Mouse (Mus musculus) hindbrain, embryonic 10.5 days (tissue): Measurements from ENCODE around the gene Mxi1. TPM values are rescaled to one million over a fixed set of nuclear protein-coding genes. Genes with fewer than 3 reads are reported as not detected.

Experiments used
- DNase-seq: peaks from one replicate; pipeline ENCODE4 v3.0.0-alpha.2; 2017; ENCODE audit warnings: low spot score
- H3K27ac ChIP-seq: fragments of 300-500 bp; sonication (generic); 2 replicates; pipeline ENCODE4 v1.5.1; 2016; ENCODE audit warnings: mild to moderate bottlenecking, moderate library complexity
- H3K27me3 ChIP-seq: fragments of 300-500 bp; sonication (generic); 2 replicates; pipeline ENCODE4 v1.6.1; 2016; ENCODE audit warnings: mild to moderate bottlenecking; ENCODE audit not compliant: poor library complexity, insufficient read depth, severe bottlenecking
- H3K36me3 ChIP-seq: fragments of 300-500 bp; sonication (generic); 2 replicates; pipeline ENCODE4 v1.6.1; 2016; ENCODE audit warnings: mild to moderate bottlenecking, moderate library complexity
- H3K4me1 ChIP-seq: fragments of 300-500 bp; sonication (generic); replicated peaks from 2 replicates; pipeline ENCODE4 v1.6.1; 2016; ENCODE audit warnings: mild to moderate bottlenecking
- H3K4me3 ChIP-seq: fragments of 300-500 bp; sonication (generic); 2 replicates; pipeline ENCODE4 v1.5.1; 2016; ENCODE audit warnings: mild to moderate bottlenecking, moderate library complexity
- H3K9me3 ChIP-seq: fragments of 300-500 bp; sonication (generic); 2 replicates; pipeline ENCODE4 v1.6.1; 2016; ENCODE audit warnings: mild to moderate bottlenecking, moderate library complexity
- WGBS: fragments of 180-500 bp; shearing (Covaris S2); methylation state at CpG from one replicate; pipeline ENCODE4 v1.1.7; 2016; 5-methylcytosine and 5-hydroxymethylcytosine counted together
- polyA plus RNA-seq: library from polyadenylated mRNA; unstranded; fragments of >200 nt; fragmentation: Nextera tagmentation; extraction: Ambion mirVana; gene quantifications from 2 replicates; pipeline ENCODE4 v1.2.1, GENCODE M21; 2016

The Mxi1 gene
- polyA plus RNA-seq, 1 experiment from 2014 or later, result 47.9 TPM

DNA sequence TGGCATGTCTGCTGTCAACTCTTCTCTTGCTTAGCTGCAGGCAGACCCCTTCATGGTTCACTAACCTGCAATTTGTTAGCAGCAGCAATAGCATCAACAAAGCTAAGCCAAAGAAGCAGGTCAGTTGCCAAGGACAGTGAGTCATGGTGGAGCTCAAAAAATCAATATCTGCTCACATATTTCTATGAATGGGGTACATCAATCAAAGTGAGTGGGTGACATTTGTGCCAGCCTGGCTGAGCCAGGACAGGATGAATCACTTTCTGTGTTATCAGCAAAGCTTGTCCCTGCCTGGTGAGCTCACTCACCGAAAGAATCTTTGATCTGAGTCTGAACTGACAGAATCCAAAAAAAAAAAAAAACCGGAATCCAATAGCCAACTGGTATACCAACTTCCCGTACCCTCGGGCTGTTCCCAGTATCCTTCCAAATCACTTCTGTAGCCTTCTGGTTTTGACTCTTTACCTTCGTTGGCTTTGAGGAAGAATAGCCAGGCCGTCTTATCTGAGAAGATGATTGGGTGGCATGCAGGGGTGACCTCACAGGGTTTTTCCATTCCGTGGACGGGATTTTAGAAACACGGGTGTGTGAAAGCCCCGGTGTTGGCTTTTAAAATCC, 94.0 kb downstream of the Mxi1 start:
- 87% methylated on average over 10 of the region's 10 CpGs for WGBS
- no peaks in the 10 kb centered on the region; the same call in 1 of the 2 replicates for H3K4me1 ChIP-seq

DNA sequence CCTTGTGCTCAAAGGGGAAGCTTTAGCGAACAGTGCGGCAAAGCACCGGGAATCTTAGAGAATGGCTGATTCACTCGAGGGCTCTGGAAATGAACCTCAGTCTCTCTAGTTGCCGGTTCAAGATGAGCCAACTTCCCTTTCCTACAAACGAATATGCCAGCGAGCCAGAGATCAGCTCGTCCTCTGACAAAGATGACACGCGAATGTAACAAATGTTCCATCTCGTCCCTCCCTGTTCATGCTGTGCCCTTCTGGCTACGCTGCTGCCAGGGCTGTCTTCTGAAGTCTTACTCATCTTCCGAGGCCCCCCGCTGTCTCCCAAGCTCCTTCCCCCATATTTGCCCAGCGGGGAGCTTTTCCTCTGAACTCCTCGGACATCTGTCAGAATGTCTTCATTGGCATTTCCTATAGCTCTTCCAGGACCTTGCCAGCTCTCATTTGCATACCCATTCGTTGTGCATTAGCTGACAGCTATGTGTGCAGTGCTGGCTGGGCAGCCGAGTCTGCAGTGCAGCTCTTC, 94.6 kb downstream of the Mxi1 start:
- 69% methylated on average over 18 of the region's 18 CpGs for WGBS

More for the DNA sequence above, 94.0 kb downstream of the Mxi1 start:
- no peak for DNase-seq
- no peaks in the 10 kb centered on the region for H3K36me3 ChIP-seq
- H3K27ac ChIP-seq, result no peak overlapping the region
- no peaks in the 10 kb centered on the region for H3K27me3 ChIP-seq
- no peaks in the 10 kb centered on the region for H3K9me3 ChIP-seq
- no peak overlapping the region for H3K4me3 ChIP-seq

DNA sequence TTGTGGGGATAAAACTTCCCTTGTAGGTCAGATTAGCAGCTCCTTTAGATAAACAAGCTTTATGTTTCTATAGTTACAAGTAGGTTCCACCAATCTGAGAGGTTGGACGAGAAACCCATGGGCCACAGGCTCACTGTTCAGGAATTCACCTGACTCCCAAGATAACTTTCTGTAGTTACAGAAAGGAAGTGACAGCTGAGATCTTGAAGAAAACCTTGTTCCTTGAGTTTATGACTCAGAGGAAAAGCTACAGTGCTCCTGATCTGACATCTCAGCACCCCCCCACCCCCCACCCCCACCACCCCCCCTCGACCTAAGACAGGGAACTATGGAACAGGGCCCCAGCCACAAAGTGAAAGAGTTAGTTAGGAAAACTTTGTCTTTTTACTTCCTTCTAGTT, 95.5 kb downstream of the Mxi1 start:
- WGBS, result 74% methylated on average over 2 of the region's 2 CpGs
- DNase-seq, result no peak
- peaks cover 12% of the 10 kb centered on the region for H3K4me1 ChIP-seq

More for the DNA sequence above, 94.6 kb downstream of the Mxi1 start:
- Histone ChIP-seq H3K9me3 (no peaks in the 10 kb centered on the region), H3K36me3 (no peaks in the 10 kb centered on the region), H3K4me3 (no peak overlapping the region), H3K27ac (no peak overlapping the region), H3K27me3 (no peaks in the 10 kb centered on the region), H3K4me1 (peaks cover 3% of the 10 kb centered on the region)
- no peak for DNase-seq

DNA sequence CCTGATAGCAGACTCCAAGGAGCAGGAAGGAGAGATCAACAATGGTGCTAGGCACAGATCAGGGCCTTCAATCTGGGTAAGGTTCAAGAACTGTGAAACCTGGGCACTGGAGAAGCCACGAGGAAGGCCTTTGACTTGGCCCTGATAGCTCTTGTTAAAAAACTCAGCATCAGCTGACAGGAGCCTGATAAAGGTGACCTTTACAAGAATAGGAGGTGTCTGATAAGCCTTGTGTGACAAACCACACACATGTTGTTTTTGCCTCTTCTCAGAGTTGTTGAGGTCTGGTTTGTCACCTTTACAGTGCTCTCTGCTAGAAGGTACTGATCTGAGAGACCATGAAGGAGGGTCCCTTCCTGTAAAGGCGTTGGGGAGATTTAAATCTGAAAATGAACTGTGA, 97.0 kb downstream of the Mxi1 start:
- H3K27ac ChIP-seq, result no peak overlapping the region
- 78% methylated on average over 2 of the region's 2 CpGs for WGBS
- no peak overlapping the region for H3K4me3 ChIP-seq
- no peaks in the 10 kb centered on the region for H3K9me3 ChIP-seq
- H3K4me1 ChIP-seq, result peaks cover 28% of the 10 kb centered on the region
- no peak for DNase-seq
- no peaks in the 10 kb centered on the region for H3K27me3 ChIP-seq
- no peaks in the 10 kb centered on the region for H3K36me3 ChIP-seq

More for the DNA sequence above, 95.5 kb downstream of the Mxi1 start:
- H3K27me3 ChIP-seq, result no peaks in the 10 kb centered on the region
- H3K4me3 ChIP-seq, result no peak overlapping the region
- H3K9me3 ChIP-seq, result no peaks in the 10 kb centered on the region
- H3K27ac ChIP-seq, result no peak overlapping the region
- no peaks in the 10 kb centered on the region for H3K36me3 ChIP-seq

DNA sequence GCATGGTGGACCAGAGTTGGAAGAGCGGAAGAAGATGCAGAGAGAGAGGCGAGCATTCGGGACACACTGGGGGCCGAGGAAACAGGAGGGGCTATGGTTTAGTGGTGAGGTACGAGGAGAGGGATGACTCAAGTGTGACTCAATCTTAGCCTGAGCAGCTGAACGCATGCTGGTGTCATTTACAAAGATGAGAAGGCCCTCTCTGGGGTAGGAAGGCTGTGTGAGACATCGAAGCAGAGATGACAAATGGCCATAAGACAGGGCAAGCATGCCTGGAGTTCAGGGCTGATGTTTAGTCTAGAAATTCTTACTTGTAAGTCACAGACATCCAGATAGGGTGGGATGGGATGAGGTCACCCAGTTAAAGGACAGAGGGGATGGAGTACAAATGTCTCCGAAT, 98.1 kb downstream of the Mxi1 start:
- H3K4me1 ChIP-seq, result peaks cover 35% of the 10 kb centered on the region
- no peaks in the 10 kb centered on the region for H3K9me3 ChIP-seq
- no peaks in the 10 kb centered on the region for H3K36me3 ChIP-seq
- 93% methylated on average over 8 of the region's 8 CpGs for WGBS
- no peak for DNase-seq
- H3K4me3 ChIP-seq, result no peak overlapping the region
- no peak overlapping the region for H3K27ac ChIP-seq
- no peaks in the 10 kb centered on the region for H3K27me3 ChIP-seq

DNA sequence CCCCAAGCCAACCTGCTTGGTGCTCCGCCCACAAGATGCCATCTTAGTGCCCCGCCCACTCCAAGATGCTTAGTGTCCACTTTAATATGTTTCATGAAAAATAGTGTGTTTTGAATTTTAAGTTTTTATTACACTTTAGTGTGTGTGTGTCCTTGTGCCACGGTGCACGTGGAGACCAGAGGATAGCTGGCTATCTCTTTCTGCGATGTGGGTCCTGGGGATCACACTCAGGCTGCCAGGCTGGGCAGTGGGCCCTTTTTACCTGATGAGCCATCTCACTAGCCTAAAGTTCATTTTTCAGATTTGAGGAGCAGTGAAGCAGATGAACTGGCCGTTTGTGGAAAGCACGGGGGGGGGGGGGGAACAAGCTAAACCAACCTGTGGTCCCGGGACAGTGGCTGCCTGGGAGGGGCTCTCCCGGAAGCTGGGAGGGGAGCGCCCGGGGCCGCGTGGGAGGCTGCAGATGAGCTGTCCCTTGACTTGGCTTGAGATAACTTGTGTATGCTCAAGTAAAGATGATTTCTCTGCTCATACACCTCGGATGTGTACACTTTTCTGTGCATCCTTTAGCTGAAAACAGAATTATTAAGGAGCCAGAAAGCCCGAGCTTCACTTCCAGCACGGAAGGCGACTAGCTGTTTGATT, 99.5 kb downstream of the Mxi1 start:
- no peaks in the 10 kb centered on the region for H3K27me3 ChIP-seq
- H3K9me3 ChIP-seq, result no peaks in the 10 kb centered on the region
- DNase-seq, result no peak
- H3K27ac ChIP-seq, result peak overlapping the region; percentile 66
- 60% methylated on average over 17 of the region's 17 CpGs for WGBS
- peaks cover 41% of the 10 kb centered on the region for H3K4me1 ChIP-seq
- no peak overlapping the region for H3K4me3 ChIP-seq
- no peaks in the 10 kb centered on the region for H3K36me3 ChIP-seq

DNA sequence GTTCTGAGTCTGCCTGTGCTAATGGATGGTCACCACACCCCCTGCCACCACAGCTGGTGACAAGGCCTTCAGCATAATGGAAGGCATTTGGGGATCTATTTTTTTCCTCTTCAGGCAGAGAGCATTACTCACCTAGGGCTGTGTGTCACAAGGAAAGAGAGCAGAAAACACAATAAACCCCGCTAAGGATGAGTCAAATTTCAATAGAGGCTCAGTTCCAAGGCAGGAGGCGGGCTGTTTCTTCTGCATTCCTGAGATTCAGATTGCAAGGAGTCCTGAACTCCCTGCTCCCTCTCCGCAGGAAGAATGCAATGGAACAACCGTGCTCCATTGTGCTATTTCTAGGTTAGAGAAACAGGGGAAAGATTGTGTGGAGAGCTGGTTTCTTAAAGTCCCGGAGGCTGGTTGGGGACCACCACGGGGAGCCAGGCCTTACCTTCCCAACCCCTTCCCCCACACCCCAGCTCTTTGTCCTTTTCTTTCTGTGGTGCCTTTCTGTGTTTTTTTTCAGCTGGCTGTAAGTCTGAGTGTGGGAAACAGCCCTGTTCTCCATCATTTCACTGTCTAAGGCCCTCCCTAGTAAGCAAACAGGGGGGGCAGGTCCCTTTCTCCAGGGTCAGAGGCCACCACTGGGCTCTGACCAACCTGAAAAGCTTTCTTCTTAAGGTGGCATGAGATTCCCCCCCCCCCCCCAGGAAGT, 102.0 kb downstream of the Mxi1 start:
- H3K36me3 ChIP-seq, result no peaks in the 10 kb centered on the region
- DNase-seq, result peak; percentile 52
- H3K4me1 ChIP-seq, result peaks cover 41% of the 10 kb centered on the region
- 2% methylated on average over 6 of the region's 6 CpGs for WGBS
- peak overlapping the region; percentile 83 for H3K27ac ChIP-seq
- H3K27me3 ChIP-seq, result no peaks in the 10 kb centered on the region
- peak overlapping the region; percentile 22; the same call in 1 of the 2 replicates for H3K4me3 ChIP-seq
- no peaks in the 10 kb centered on the region for H3K9me3 ChIP-seq

DNA sequence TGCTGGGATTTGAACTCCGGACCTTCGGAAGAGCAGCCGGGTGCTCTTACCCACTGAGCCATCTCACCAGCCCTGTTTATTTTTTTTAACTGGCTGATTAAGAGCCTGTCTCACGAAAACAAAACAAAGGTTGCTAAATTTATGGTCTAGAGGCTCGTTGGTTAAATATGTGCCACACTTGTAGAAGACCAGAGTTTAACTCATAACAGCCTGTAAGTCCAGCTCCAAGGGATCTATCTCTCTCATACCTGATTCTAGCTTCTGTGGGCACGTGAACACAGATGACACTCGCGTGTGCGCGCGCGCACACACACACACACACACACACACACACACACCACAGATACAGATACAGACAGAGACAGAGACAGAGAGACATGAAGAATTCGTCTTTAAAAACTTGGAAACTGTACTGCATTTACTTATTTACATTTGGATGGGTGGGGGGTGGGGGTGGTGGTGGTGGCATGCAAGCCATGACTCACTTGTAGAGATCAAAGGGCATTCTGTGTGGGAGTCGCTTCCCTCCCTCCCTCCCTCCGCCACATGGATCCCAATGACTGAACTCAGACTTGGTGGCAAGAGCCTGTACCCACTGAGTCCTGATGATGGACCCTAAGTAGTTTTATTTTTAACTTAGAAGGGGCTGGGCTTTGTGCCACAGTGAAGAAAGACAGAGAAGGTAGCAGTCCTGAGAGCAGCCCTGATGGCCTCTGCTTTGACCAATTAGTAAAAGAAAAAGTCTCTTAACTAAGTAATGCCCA, 103.5 kb downstream of the Mxi1 start:
- WGBS, result 86% methylated on average over 15 of the region's 15 CpGs
- no peak for DNase-seq
- peaks cover 41% of the 10 kb centered on the region for H3K4me1 ChIP-seq
- no peak overlapping the region for H3K4me3 ChIP-seq
- peaks cover 2% of the 10 kb centered on the region; the same call in 1 of the 2 replicates for H3K27me3 ChIP-seq
- H3K9me3 ChIP-seq, result no peaks in the 10 kb centered on the region
- no peaks in the 10 kb centered on the region for H3K36me3 ChIP-seq
- no peak overlapping the region for H3K27ac ChIP-seq

DNA sequence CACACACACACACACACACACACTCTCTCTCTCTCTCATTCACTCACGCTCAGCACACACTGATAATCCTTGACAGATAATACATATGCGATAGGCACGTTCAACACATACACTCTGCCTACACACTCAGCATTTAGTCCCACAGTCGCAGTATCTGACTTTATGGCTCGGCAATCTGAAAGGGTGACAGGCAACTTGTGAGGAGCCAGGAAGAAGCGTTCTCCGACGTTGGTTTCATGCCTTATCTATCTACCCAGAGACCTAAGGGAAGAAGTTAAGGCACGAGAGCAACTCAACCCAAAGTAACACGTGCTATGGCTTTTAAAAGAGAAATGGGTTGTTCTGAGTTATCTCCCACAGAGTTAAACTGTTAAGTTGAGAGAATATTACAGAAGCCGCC, 104.3 kb downstream of the Mxi1 start:
- Histone ChIP-seq H3K4me3 (no peak overlapping the region), H3K4me1 (peaks cover 40% of the 10 kb centered on the region), H3K27ac (no peak overlapping the region), H3K9me3 (no peaks in the 10 kb centered on the region), H3K27me3 (peaks cover 3% of the 10 kb centered on the region; the same call in 1 of the 2 replicates), H3K36me3 (no peaks in the 10 kb centered on the region)
- 91% methylated on average over 11 of the region's 11 CpGs for WGBS
- no peak for DNase-seq

DNA sequence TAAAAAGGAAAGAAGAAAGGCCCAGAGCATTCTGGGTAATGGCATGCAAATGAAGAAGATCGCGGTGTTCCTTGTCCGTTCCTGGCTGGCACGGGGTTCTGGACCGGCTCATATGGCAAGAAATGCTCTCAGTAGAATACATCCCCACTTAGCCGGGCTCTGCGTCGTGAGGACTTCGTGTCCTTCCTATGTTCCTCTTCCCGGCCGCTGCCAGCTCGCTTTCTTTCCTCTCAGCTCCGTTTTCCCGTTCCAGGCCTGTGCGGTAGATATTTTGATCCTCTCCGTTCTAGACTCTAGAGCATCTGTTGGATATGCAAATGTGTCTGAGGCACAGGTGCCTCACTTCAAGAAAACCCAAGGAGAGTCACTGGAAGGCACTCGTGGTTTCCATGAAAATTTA, 104.9 kb downstream of the Mxi1 start:
- WGBS, result 87% methylated on average over 17 of the region's 17 CpGs
- no peak overlapping the region for H3K27ac ChIP-seq
- DNase-seq, result no peak

DNA sequence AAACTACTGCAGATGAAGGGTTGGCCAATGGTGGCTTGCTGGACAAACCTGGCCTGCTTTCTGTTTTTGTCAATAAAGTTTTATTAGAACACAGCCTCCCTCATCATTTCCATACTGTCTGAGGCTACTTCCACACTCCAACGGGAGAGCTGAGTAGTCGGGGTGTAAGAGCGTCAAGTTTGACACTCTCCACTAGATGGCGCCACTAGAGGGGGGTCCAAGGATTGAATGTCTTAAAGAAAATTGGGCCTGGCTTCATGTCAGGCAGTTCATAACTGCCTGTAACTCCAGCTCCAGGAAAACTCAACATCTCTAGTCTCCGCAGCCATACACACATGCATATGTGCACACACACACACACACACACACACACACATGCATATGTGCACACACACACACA, 109.5 kb downstream of the Mxi1 start:
- Histone ChIP-seq H3K36me3 (no peaks in the 10 kb centered on the region), H3K27me3 (peaks cover 22% of the 10 kb centered on the region), H3K4me1 (peaks cover 33% of the 10 kb centered on the region), H3K27ac (no peak overlapping the region), H3K4me3 (no peak overlapping the region), H3K9me3 (no peaks in the 10 kb centered on the region)
- peak; percentile 59 for DNase-seq
- 55% methylated on average over 5 of the region's 5 CpGs for WGBS

More for the DNA sequence above, 104.9 kb downstream of the Mxi1 start:
- Histone ChIP-seq H3K27me3 (peaks cover 3% of the 10 kb centered on the region; the same call in 1 of the 2 replicates), H3K9me3 (no peaks in the 10 kb centered on the region), H3K4me1 (peaks cover 34% of the 10 kb centered on the region), H3K36me3 (no peaks in the 10 kb centered on the region), H3K4me3 (no peak overlapping the region)

DNA sequence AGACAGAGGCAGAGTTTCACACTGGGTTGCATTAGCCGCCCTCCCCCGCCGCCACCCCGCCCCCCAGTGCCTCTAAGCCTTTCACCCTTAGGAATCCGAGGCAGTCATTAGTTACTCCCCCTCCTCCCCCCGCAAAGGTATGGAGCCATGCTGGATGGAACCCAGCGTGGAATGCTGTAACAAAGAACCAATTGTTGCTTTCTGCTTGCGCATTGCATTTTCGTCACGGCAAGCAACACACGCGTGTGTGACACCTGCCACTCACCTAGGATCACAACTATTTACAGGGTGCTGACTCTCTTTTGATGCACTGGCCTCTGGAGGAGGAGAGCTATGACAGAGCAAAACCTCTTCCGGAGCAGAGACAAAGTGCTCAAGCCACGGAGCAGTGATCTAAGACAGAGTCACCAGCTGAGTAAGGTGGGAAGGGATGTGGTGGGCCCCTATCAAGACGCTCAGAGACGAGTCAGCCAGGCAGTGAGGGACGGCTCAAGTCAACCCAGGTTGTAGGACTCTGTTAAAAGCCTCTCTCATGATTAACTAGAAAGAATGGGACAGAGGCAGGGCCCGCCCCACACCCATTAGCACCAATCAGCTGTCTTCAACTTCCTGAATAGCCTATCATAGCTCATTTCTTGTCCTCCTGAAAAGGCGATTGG, 110.7 kb downstream of the Mxi1 start:
- H3K27me3 ChIP-seq, result peaks cover 22% of the 10 kb centered on the region
- WGBS, result 1% methylated on average over 19 of the region's 19 CpGs
- no peaks in the 10 kb centered on the region for H3K36me3 ChIP-seq
- H3K9me3 ChIP-seq, result no peaks in the 10 kb centered on the region
- H3K4me3 ChIP-seq, result peak overlapping the region; percentile 61
- H3K4me1 ChIP-seq, result peaks cover 35% of the 10 kb centered on the region
- H3K27ac ChIP-seq, result peak overlapping the region; percentile 86
- DNase-seq, result peak; percentile 81
